Mouse (Mus musculus): Measurements from ENCODE around the gene Arhgap9.

DNA sequence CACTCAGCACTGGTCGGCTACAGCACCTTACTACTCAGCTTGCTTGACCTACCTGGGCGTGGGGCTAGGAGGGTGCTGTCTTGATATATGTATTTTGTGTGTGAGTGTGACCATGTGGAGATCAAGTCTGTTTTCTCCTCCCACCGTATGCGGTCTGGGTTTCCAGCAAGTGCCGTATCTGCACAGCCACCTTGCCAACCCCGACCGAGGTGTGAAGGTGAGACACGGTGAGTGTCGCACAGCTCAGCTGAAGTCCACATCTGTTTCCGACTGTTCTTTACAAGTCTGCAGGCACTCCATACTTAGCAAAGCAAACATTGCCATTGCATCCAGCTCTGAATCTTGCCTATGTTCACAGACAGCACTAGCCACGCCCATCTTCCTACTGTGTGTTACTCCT is 18.6 kb upstream of the Arhgap9 start:
- no peak for TF ChIP-seq CTCF (IDR thresholded peaks at IDR 0.05; ENCODE audit: control insufficient read depth, insufficient read depth, insufficient read length)
- no peak for TF ChIP-seq MYOD1 (IDR thresholded peaks at IDR 0.05; ENCODE audit: control insufficient read depth, insufficient read length, low read depth)
- no peak for TF ChIP-seq MAX (IDR thresholded peaks at IDR 0.05)
- no peak for TF ChIP-seq CEBPB (IDR thresholded peaks at IDR 0.05; ENCODE audit: low read depth)
- no peak for TF ChIP-seq MYOG (IDR thresholded peaks at IDR 0.05; ENCODE audit: control insufficient read depth, extremely low read depth, insufficient read length)
- no peak for TF ChIP-seq USF1 (IDR thresholded peaks at IDR 0.05; ENCODE audit: low read depth)
- no peak for TF ChIP-seq FOSL1 (IDR thresholded peaks at IDR 0.05; ENCODE audit: insufficient read depth, low read length, poor library complexity, severe bottlenecking)

Measured in C2C12 (cell line).